Mouse (Mus musculus) testis, adult 2 months (tissue): ENCODE measurements around the gene 5730455P16Rik. TPM values are rescaled to one million over a fixed set of nuclear protein-coding genes. Genes with fewer than 3 reads are reported as not detected.
"Not testable (repeated sequence)": the region's sequence is repeated elsewhere in the genome, so short reads cannot be mapped to it uniquely, and the experiment has no call there.

Experiments
- H3K27ac ChIP-seq: fragments of 200-500 bp; 2 replicates; pipeline ENCODE4 v1.5.1; 2012; ENCODE audit warnings: low read depth, low read length; ENCODE audit not compliant: control insufficient read depth, insufficient read depth
- H3K27me3 ChIP-seq: fragments of 200-500 bp; 2 replicates; pipeline ENCODE4 v1.6.1; 2012; ENCODE audit warnings: mild to moderate bottlenecking, low read length, moderate library complexity; ENCODE audit not compliant: control insufficient read depth, insufficient read depth
- H3K36me3 ChIP-seq: fragments of 200-500 bp; 2 replicates; pipeline ENCODE4 v1.6.1; 2012; ENCODE audit warnings: mild to moderate bottlenecking, low read length; ENCODE audit not compliant: control insufficient read depth, insufficient read depth
- H3K4me1 ChIP-seq: fragments of 200-500 bp; 2 replicates; pipeline ENCODE4 v1.6.1; 2012; ENCODE audit warnings: low read length; ENCODE audit not compliant: control insufficient read depth, insufficient read depth
- H3K4me3 ChIP-seq: fragments of 200-500 bp; 2 replicates; pipeline ENCODE4 v1.5.1; 2012; ENCODE audit warnings: low read depth, mild to moderate bottlenecking, low read length, moderate library complexity, mixed read lengths; ENCODE audit not compliant: control insufficient read depth
- CTCF ChIP-seq: fragments of 200-500 bp; IDR thresholded peaks from 2 replicates; pipeline ENCODE4 v1.5.1; 2012; ENCODE audit warnings: low read depth, mild to moderate bottlenecking, inconsistent platforms, low read length, moderate library complexity; ENCODE audit not compliant: control insufficient read depth, insufficient read depth, insufficient replicate concordance
- POLR2A ChIP-seq: fragments of 200-500 bp; IDR thresholded peaks from 2 replicates; pipeline ENCODE4 v1.6.1; 2012; ENCODE audit warnings: low read depth, mild to moderate bottlenecking, inconsistent platforms, low read length, moderate library complexity; ENCODE audit not compliant: control insufficient read depth
- polyA plus RNA-seq: library from polyadenylated mRNA; depleted of rRNA; stranded (reverse); fragments of >200 nt; gene quantifications from 2 replicates; pipeline ENCODE4 v1.2.3, GENCODE M21; 2012

Gene 5730455P16Rik
- polyA plus RNA-seq, 1 experiment: 2.1 TPM

DNA sequence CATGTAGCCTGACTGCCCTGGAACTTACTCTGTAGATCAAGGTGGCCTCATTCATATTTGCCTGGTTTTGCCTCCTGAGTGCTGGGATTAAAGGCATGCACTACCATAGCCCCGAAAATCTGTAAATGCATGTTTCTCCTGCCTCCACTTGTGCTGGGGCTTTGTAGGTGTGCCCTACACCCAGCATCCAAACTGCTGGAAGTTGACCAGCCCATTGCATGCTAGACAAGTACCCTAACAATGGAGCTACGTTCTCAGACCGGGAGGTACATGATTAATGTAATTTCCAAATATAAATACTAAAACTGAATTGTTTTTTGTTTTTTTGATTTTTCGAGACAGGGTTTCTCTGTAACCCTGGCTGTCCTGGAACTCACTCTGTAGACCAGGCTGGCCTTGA lies 7.2 kb upstream of the 5730455P16Rik start:
- no peak for TF ChIP-seq CTCF
- no peak for TF ChIP-seq POLR2A
- Histone ChIP-seq H3K36me3 (peaks cover 5% of the 10 kb centered on the region), H3K27ac (no peak overlapping the region), H3K4me3 (peak overlapping the region; percentile 83; the same call in 1 of the 2 replicates), H3K4me1 (peaks cover 2% of the 10 kb centered on the region), H3K27me3 (no peaks in the 10 kb centered on the region)

DNA sequence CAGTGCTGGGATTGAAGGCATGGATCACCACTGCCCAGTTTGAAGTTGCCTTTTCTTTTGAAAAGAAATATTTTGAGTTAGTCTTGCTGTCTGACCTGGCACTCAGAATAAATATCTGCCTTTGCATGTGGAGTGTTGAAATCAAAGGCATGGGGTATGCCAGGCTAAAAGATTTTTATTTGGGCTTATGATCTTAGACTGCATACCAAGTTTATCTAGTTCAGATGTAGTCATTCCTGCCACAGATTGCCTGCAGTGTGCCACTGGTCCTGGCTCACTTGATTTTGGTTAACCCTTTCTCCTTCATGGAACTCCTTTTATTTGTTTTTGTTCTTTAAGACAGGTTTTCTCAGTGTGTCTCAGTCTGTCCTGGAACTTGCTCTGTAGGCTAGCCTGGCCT lies 6.6 kb upstream of the 5730455P16Rik start:
- peak overlapping the region; percentile 83 for H3K4me3 ChIP-seq
- H3K27ac ChIP-seq: no peak overlapping the region
- no peaks in the 10 kb centered on the region for H3K27me3 ChIP-seq
- peaks cover 5% of the 10 kb centered on the region for H3K36me3 ChIP-seq
- TF ChIP-seq POLR2A: no peak
- no peak for TF ChIP-seq CTCF
- peaks cover 2% of the 10 kb centered on the region for H3K4me1 ChIP-seq

DNA sequence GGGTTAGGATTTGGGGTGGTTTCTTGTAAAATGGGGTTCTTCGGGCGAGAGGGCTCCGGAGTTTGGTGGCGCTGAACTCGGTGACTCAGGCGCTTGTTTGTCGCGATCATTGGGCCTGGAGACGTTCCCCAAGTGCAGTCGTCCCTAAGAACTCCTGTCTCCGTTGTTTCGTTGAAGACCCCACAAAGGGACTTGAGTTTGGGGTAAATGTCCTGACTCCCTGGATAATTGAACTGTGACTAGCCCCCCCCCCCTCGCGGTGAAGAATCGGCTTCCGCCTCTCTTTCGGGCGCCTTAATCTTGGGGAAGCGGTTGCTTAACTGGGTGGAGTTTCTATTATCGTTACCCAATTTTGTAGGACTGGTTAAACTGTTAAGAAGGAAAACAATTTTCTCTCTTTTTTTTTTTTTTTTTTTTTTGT lies 5.8 kb upstream of the 5730455P16Rik start:
- peaks cover 2% of the 10 kb centered on the region for H3K4me1 ChIP-seq
- peak overlapping the region; percentile 98 for H3K4me3 ChIP-seq
- peak overlapping the region; percentile 99 for H3K27ac ChIP-seq
- no peak for TF ChIP-seq POLR2A
- no peak for TF ChIP-seq CTCF
- peaks cover 4% of the 10 kb centered on the region for H3K36me3 ChIP-seq
- no peaks in the 10 kb centered on the region for H3K27me3 ChIP-seq

DNA sequence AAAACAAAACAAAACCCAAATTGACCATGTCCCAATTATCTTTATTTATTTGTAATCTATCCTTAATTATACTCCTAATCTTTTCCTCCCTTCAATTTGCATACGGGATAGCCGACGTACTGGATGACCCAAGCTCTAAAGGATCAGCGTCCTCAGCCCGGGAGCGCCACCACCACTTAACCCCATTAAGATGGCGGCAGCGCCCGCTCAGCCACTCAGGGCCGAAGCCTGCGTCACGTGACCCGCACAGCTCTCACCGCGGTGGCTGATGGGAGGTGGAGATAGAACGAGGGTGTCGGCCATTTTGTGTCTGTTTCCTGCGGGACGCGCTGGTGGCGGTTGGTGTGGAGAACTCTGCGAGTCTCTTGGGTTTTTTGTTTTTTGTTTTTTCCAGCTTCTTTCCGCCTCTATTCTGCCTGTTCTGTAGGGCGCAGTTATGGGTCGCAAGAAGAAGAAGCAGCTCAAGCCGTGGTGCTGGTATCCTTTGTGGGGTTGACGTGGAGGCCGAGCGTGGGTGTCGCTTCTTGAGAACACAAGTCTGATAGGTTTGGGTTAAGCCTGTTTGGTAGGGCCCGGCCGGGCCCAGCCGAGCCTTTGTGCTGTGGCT lies 5.3 kb upstream of the 5730455P16Rik start, which contains the start of gene Zfp207:
Gene Zfp207 (plus strand): TSS at position 261 of the 607 bp plus-strand sequence.
- Histone ChIP-seq H3K4me3 (peak within 1 kb of the TSS; percentile 98), H3K27me3 (no peaks in the 10 kb centered on the region), H3K4me1 (peaks cover 2% of the 10 kb centered on the region), H3K27ac (peak within 1 kb of the TSS; percentile 99), H3K36me3 (peaks cover 4% of the 10 kb centered on the region)
- TF ChIP-seq CTCF (no peak), POLR2A (peak; percentile 100)

DNA sequence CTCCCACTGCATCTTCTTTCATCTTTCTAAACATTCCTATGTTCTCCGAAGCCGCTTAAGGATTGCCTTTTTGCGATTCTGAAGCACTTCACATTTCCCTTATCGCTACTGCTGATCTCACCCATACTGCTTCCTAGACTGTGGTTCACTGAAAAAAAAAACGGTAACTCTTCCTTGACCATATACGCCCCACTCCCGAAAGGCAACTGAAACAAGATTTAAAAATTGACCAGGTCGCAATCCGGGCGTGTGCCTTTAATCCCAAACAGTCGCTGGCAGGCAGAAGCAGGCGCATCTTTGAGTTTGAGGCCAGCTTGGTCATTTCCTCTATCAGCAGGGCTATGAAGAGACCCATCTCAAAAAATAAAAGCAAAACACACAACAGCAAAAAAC lies 4.8 kb upstream of the 5730455P16Rik start:
- Histone ChIP-seq H3K27me3 (no peaks in the 10 kb centered on the region), H3K4me3 (peak overlapping the region; percentile 98), H3K27ac (peak overlapping the region; percentile 89), H3K36me3 (peaks cover 4% of the 10 kb centered on the region), H3K4me1 (peaks cover 2% of the 10 kb centered on the region)
- no peak for TF ChIP-seq POLR2A
- TF ChIP-seq CTCF: no peak

DNA sequence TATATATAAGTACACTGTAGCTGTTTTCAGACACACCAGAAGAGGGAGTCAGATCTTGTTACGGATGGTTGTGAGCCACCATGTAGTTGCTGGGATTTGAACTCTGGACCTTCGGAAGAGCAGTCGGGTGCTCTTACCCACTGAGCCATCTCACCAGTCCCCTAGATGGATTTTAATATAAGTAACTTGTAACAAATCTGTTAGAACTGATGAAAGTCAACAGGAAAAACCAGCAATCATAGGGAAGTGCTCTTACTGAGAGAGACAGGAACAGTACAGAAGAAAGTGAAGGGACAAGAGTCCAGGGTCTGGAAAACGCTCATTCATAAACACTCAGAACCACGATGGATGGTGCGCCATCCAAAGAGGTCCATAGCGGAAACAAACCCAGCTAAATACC lies 1.4 kb upstream of the 5730455P16Rik start:
- H3K27me3 ChIP-seq, H3K4me1 ChIP-seq, H3K4me3 ChIP-seq, H3K36me3 ChIP-seq, H3K27ac ChIP-seq: not testable (repeated sequence)

DNA sequence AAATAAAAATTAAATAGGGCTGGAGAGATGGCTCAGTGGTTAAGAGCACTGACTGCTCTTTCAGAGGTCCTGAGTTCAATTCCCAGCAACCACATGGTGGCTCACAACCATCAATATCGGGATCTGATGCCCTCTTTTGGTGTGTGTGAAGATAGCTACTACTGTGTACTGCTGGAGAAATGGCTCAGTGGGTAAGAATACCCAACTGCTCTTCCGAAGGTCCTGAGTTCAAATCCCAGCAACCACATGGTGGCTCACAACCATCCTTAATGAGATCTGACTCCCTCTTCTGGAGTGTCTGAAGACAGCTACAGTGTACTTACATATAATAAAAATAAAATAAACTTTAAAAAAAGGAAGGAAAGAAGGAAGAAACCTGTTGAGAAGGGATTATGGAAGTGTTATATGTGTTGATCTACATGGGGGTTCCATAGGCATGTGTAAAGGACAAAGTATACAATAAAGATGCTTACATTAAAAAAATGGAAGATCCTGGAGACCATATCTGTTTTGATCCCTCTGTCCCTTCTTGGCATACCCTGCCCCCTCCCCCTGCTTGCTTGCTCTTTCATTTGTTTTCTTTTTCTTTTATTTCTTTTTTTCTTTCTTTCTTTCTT lies 726 bp upstream of the 5730455P16Rik start:
- H3K27ac ChIP-seq, H3K4me3 ChIP-seq, H3K4me1 ChIP-seq: not testable (repeated sequence)

More for the DNA sequence above, 726 bp upstream of the 5730455P16Rik start:
- H3K36me3 ChIP-seq, H3K27me3 ChIP-seq: not testable (repeated sequence)
